ENCODE assay signal across 10 mouse cellular contexts in genomic region chr1:90221811-90222361, GRCm38 (mm10). TPM values are rescaled to one million over a fixed set of nuclear protein-coding genes. Genes with fewer than 3 reads are reported as not detected.
DNase-seq lines count a peak whose midpoint lies in the region; ATAC-seq lines count a peak whose summit lies in the region.
"Had no signal": no experiment of that assay in that cellular context is flagged by ENCODE, and none has a peak within 500 bp of the region (broad histone marks: within the 10 kb centered on the region; RNA-seq: fewer than 3 reads in every experiment).

No protein-coding gene starts in this region.

- ATAC-seq in neural tube, embryonic 15.5 days (ENCODE audit: low FRiP score): peak; percentile 67; the same call in 1 of the 2 replicates
- ATAC-seq: Patski had no signal

- H3K36me3 ChIP-seq in neural tube, embryonic 15.5 days: no peaks in the 10 kb centered on the region

- intact Hi-C loops in heart, postnatal 25 days (cut with DNase I): no loop called here

- H3K27ac ChIP-seq in neural tube, embryonic 15.5 days (replicated peaks): peak overlapping the region; percentile 50
- H3K27ac ChIP-seq: kidney, postnatal 0 days had no signal

- DNase-seq in embryo, embryonic 10.5 days (ENCODE audit: low spot score): peak; percentile 73
- DNase-seq in frontal cortex, postnatal 25 days (ENCODE audit: low spot score in 2 of 2): peak; percentile 38 to 63
- DNase-seq in left cerebral cortex, adult 9 months (ENCODE audit: low spot score in 2 of 2): peak; percentile 44 to 86
- DNase-seq in heart, postnatal 25 days (ENCODE audit: low spot score): no peak
- DNase-seq in heart, adult 18-20 months: no peak
- no peak for DNase-seq in urinary bladder, postnatal 14 days (ENCODE audit: low spot score)
- no peak for DNase-seq in urinary bladder, adult 18-20 months (ENCODE audit: low spot score in 2 of 2)

- H3K4me2 ChIP-seq in neural tube, embryonic 15.5 days: peak overlapping the region; percentile 33

- WGBS in neural tube, embryonic 15.5 days: 12% methylated on average over 18 of the region's 18 CpGs

- H3K9ac ChIP-seq in neural tube, embryonic 15.5 days (replicated peaks): no peak overlapping the region

- H3K27me3 ChIP-seq in neural tube, embryonic 15.5 days (replicated peaks): no peaks in the 10 kb centered on the region
- H3K27me3 ChIP-seq: Patski had no signal

- no peak overlapping the region for H3K4me3 ChIP-seq in neural tube, embryonic 15.5 days (replicated peaks)

- H3K9me3 ChIP-seq in neural tube, embryonic 15.5 days (replicated peaks): no peaks in the 10 kb centered on the region

- H3K4me1 ChIP-seq in neural tube, embryonic 15.5 days: peaks cover 36% of the 10 kb centered on the region

RNA-seq across cellular contexts. Expression of gene Ackr3, which starts 18.1 kb away (rescaled TPM):
- polyA plus RNA-seq in neural tube, embryonic 15.5 days (2015; fragmentation: Nextera tagmentation; extraction: Ambion mirVana): 7.5 and 7.7 TPM in 2 replicates
- total RNA-seq in heart, postnatal 25 days (2021): 10 to 100 TPM; 64.4 to 75.8 TPM
- 10 to 100 TPM; 49.2 to 52.5 TPM for total RNA-seq in heart, adult 18-20 months (2021)

Comparison
In these comparisons a context has a peak if more than half of its experiments do, and no peak if none do; other contexts are left out.
1. DNase-seq: peak in embryo, embryonic 10.5 days (single experiment), frontal cortex, postnatal 25 days (2 of 2) and left cerebral cortex, adult 9 months (2 of 2); none in heart, postnatal 25 days (single experiment), heart, adult 18-20 months (0 of 2), urinary bladder, postnatal 14 days (single experiment) and urinary bladder, adult 18-20 months (0 of 2).